Mouse (Mus musculus) G1E (cell line): ENCODE measurements around the gene Dmgdh.

Source experiments
- CTCF ChIP-seq: IDR thresholded peaks from 2 replicates; pipeline ENCODE4 v1.5.1; 2012; ENCODE audit warnings: low read depth, low read length, inconsistent platforms, mixed read lengths
- GATA1 ChIP-seq: IDR thresholded peaks from 2 replicates; pipeline ENCODE4 v1.6.1; 2012; ENCODE audit warnings: borderline replicate concordance, low read length, inconsistent platforms, mixed read lengths

DNA sequence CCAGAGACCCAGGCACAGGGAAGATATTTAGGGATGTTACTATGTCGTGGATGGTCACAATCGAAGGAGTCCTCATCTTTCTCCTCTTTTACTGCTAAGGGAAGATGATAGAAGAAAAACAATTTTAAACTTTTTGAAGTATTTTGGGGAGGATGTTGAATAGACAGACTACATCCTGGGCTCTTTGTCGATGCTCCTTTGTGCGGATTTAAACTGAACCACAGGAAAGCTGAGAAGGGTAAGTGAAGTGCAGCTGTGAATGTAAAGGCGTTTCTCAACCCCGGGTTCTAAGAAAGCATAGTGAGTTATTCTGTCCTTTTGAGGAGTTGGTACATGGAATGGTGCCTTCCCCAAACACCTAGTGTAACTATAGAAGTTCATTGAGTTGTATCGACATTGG, 82.4 kb downstream of the Dmgdh start:
- no peak for TF ChIP-seq GATA1
- no peak for TF ChIP-seq CTCF
